Comparison of ENCODE assay signal across 24 mouse cellular contexts in the genomic region with DNA sequence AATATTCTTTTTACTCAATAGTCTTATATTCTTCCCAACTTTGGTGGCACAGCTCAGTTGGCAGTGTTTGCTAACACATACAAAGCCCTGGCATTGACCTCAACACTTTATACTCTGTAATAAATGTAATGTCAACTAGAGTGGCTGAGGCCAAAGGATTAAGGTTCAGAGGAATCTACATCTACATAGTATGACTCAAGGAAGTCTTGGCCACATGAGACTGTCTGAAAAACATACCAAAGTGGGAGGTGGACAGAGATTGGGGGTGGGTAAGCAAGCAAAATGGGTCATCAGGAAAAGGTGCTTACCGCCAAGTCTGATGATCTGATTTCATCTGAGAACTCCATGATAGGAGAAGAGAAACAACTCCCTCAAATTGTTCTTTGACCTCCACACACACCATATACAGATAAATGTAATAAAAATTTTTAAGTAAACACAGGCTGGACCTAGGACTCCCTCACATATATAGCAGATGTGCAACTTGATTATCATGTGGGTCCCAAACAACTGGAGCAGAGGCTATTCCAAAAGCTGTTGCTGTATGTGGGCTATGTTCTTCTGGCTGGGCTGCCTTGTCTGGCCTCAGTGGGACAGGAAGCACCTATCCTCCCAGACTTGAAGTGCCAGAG. TPM values are rescaled to one million over a fixed set of nuclear protein-coding genes. Genes with fewer than 3 reads are reported as not detected.
DNase-seq lines count a peak whose midpoint lies in the region; ATAC-seq and TF ChIP-seq lines count a peak whose summit lies in the region.
"Had no signal": no experiment of that assay in that cellular context is flagged by ENCODE, and none has a peak within 500 bp of the region (broad histone marks: within the 10 kb centered on the region; RNA-seq: fewer than 3 reads in every experiment).

No protein-coding gene starts in this region.

- no peak overlapping the region for H3K4me3 ChIP-seq in gastrocnemius, adult 2 months
- no peak overlapping the region for H3K4me3 ChIP-seq in intestine, embryonic 15.5 days (replicated peaks)
- no peak overlapping the region for H3K4me3 ChIP-seq in intestine, postnatal 0 days (ENCODE audit: low read depth, low read length)
- H3K4me3 ChIP-seq in small intestine, adult 2 months (ENCODE audit: low read depth, low read length): no peak overlapping the region
- H3K4me3 ChIP-seq: embryonic facial prominence, embryonic 10.5 days; embryonic facial prominence, embryonic 12.5 days had no signal

- 69% methylated on average over 1 of the region's 1 CpGs for WGBS in intestine, embryonic 15.5 days
- 50% methylated on average over 1 of the region's 1 CpGs for WGBS in intestine, postnatal 0 days
- 31% methylated on average over 1 of the region's 1 CpGs for WGBS in small intestine, adult 2 months

- H3K36me3 ChIP-seq in intestine, embryonic 15.5 days: no peaks in the 10 kb centered on the region
- H3K36me3 ChIP-seq in intestine, postnatal 0 days (ENCODE audit: control insufficient read depth, insufficient read depth): peaks cover 10% of the 10 kb centered on the region
- peaks cover 15% of the 10 kb centered on the region for H3K36me3 ChIP-seq in small intestine, adult 2 months (ENCODE audit: control insufficient read depth, insufficient read depth, low read length)

- intact Hi-C loops in gastrocnemius, adult 2 months (cut with DNase I): no loop called here

- no peak for TF ChIP-seq CTCF in gastrocnemius, adult 2 months (IDR thresholded peaks at IDR 0.05)
- no peak for TF ChIP-seq CTCF in intestine, postnatal 0 days (IDR thresholded peaks at IDR 0.05; ENCODE audit: low read depth)
- no peak for TF ChIP-seq CTCF in small intestine, adult 2 months (IDR thresholded peaks at IDR 0.05; ENCODE audit: extremely low read depth, insufficient read length, insufficient replicate concordance, low read depth, low read length)

- no peak overlapping the region for H3K9ac ChIP-seq in intestine, embryonic 15.5 days
- no peak overlapping the region for H3K9ac ChIP-seq in intestine, postnatal 0 days (ENCODE audit: low read depth, low read length)
- H3K9ac ChIP-seq: embryonic facial prominence, embryonic 12.5 days had no signal

- TF ChIP-seq POLR2A in small intestine, adult 2 months (IDR thresholded peaks at IDR 0.05; ENCODE audit: low read depth, low read length): no peak

- H3K27ac ChIP-seq in gastrocnemius, adult 2 months: peak overlapping the region; percentile 46
- H3K27ac ChIP-seq in intestine, embryonic 15.5 days: peak overlapping the region; percentile 5; the same call in 1 of the 2 replicates
- H3K27ac ChIP-seq in intestine, postnatal 0 days (ENCODE audit: low read depth, low read length): peak overlapping the region; percentile 51; the same call in 1 of the 2 replicates
- peak overlapping the region; percentile 68 for H3K27ac ChIP-seq in small intestine, adult 2 months (ENCODE audit: insufficient read depth, low read depth, low read length)
- H3K27ac ChIP-seq: embryonic facial prominence, embryonic 10.5 days; embryonic facial prominence, embryonic 12.5 days had no signal

- no peaks in the 10 kb centered on the region for H3K27me3 ChIP-seq in intestine, embryonic 15.5 days (replicated peaks)
- no peaks in the 10 kb centered on the region for H3K27me3 ChIP-seq in intestine, postnatal 0 days (replicated peaks; ENCODE audit: control insufficient read depth, insufficient read depth, low read length)
- no peaks in the 10 kb centered on the region for H3K27me3 ChIP-seq in small intestine, adult 2 months (ENCODE audit: control insufficient read depth, insufficient read depth, low read length)
- H3K27me3 ChIP-seq: CH12.LX; embryonic facial prominence, embryonic 12.5 days; Patski had no signal

- no peak overlapping the region for H3K4me2 ChIP-seq in intestine, embryonic 15.5 days (replicated peaks)
- 0 out of 2 replicates have a peak overlapping the region, but pooled peaks have one; percentile 22 for H3K4me2 ChIP-seq in intestine, postnatal 0 days (replicated peaks; ENCODE audit: low read depth)
- H3K4me2 ChIP-seq: embryonic facial prominence, embryonic 12.5 days had no signal

- DNase-seq in gastrocnemius, adult 2 months: no peak
- DNase-seq in gastrocnemius, postnatal 10 days: no peak
- DNase-seq in urinary bladder, postnatal 4 days (ENCODE audit: low spot score in 2 of 2): no peak
- DNase-seq in ovary, postnatal 10 days (ENCODE audit: low spot score): no peak
- DNase-seq: adrenal gland, adult 8-10 months; adrenal gland, postnatal 14 days; adrenal gland, postnatal 36 days; B cell, adult 2 months; cerebellum, adult 11-12 months; cerebellum, adult 2 months; cerebellum, adult 9-10 months; cerebellum, postnatal 10 days; cerebellum, postnatal 25 days had no signal

- ATAC-seq in intestine, embryonic 15.5 days: peak; percentile 87
- peak; percentile 89 for ATAC-seq in intestine, postnatal 0 days
- ATAC-seq: activated CD4-positive, CD25-positive, alpha-beta regulatory T cell, adult 4 months; CD4-positive, CD25-positive, alpha-beta regulatory T cell, adult 4 months; forebrain, embryonic 14.5 days; Patski had no signal

- no peaks in the 10 kb centered on the region for H3K9me3 ChIP-seq in intestine, embryonic 15.5 days
- H3K9me3 ChIP-seq in intestine, postnatal 0 days (ENCODE audit: control insufficient read depth): no peaks in the 10 kb centered on the region
- H3K9me3 ChIP-seq: embryonic facial prominence, embryonic 10.5 days; embryonic facial prominence, embryonic 12.5 days; G1E had no signal

- no peaks in the 10 kb centered on the region; the same call in 1 of the 2 replicates for H3K4me1 ChIP-seq in intestine, embryonic 15.5 days (replicated peaks)
- H3K4me1 ChIP-seq in intestine, postnatal 0 days (replicated peaks; ENCODE audit: control insufficient read depth, insufficient read depth, low read length): no peaks in the 10 kb centered on the region
- peaks cover 16% of the 10 kb centered on the region; the same call in 1 of the 2 replicates for H3K4me1 ChIP-seq in small intestine, adult 2 months (ENCODE audit: control insufficient read depth, insufficient read depth, insufficient read length, low read length)
- H3K4me1 ChIP-seq: embryonic facial prominence, embryonic 12.5 days had no signal

RNA-seq across cellular contexts. Expression of a gene that starts 41.3 kb away (rescaled TPM):
- 10 to 100 TPM; 23.7 to 26.8 TPM for total RNA-seq in gastrocnemius, adult 2 months (2021)
- 10 to 100 TPM; 28.9 to 33.9 TPM for total RNA-seq in gastrocnemius, postnatal 10 days (2021)
- polyA plus RNA-seq in intestine, embryonic 15.5 days (2015; fragmentation: Nextera tagmentation; extraction: Ambion mirVana): 41.7 and 43.1 TPM in 2 replicates
- polyA plus RNA-seq in intestine, postnatal 0 days (2015; fragmentation: Nextera tagmentation; extraction: Ambion mirVana): 18.9 and 22.3 TPM in 2 replicates
- 8.2 and 26.3 TPM in 2 replicates for polyA plus RNA-seq in small intestine, adult 2 months (2012; rRNA removed)

RNA-seq across cellular contexts. Expression of a gene that starts 45.0 kb away (rescaled TPM):
- total RNA-seq in gastrocnemius, adult 2 months (2021): 1 to 10 TPM in 1 of 2 experiments, under 1 TPM in 1; 0.51 to 2.7 TPM
- 1 to 10 TPM; 1.9 to 3.7 TPM for total RNA-seq in gastrocnemius, postnatal 10 days (2021)
- 3.3 and 5.1 TPM in 2 replicates for polyA plus RNA-seq in intestine, embryonic 15.5 days (2015; fragmentation: Nextera tagmentation; extraction: Ambion mirVana)
- polyA plus RNA-seq in intestine, postnatal 0 days (2015; fragmentation: Nextera tagmentation; extraction: Ambion mirVana): 2.5 and 2.6 TPM in 2 replicates
- polyA plus RNA-seq in small intestine, adult 2 months (2012; rRNA removed): 2.0 and 3.9 TPM in 2 replicates

Comparison
In these comparisons a context has a peak if more than half of its experiments do, and no peak if none do; other contexts are left out.
1. H3K27ac ChIP-seq: peak in every context shown above with its lines; median percentile 68 in small intestine, adult 2 months; 51 in intestine, postnatal 0 days; 46 in gastrocnemius, adult 2 months; 5 in intestine, embryonic 15.5 days.